9 mouse cellular contexts compared by ENCODE assay signal in the genomic region with DNA sequence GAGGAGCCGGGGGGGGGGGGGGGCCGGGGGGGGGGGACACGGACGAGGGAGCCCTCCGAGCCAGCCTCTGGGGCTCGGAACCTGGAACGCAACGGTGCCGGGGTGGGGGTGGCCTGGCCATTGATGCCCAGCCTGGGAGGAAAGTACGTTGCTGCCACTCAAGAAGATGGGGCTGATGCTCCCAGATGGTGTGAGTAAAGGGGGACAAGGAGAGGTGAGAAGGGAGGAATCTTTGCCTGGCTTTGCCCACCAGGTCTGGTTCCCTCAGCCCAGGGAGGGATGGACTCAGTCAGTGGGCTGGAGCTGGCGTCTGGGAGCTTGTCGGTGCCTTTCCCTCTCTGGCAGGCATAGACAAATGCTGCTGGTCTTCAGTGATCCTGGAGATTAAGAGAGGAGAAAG. TPM values are rescaled to one million over a fixed set of nuclear protein-coding genes. Genes with fewer than 3 reads are reported as not detected.
DNase-seq lines count a peak whose midpoint lies in the region; ATAC-seq and TF ChIP-seq lines count a peak whose summit lies in the region.
"Had no signal": no experiment of that assay in that cellular context is flagged by ENCODE, and none has a peak within 500 bp of the region (broad histone marks: within the 10 kb centered on the region; RNA-seq: fewer than 3 reads in every experiment).

No protein-coding gene starts in this region.

- peak overlapping the region; percentile 91 for H3K4me2 ChIP-seq in heart, embryonic 11.5 days
- H3K4me2 ChIP-seq in forebrain, embryonic 12.5 days = peak overlapping the region; percentile 97
- peak overlapping the region; percentile 62 for H3K4me2 ChIP-seq in liver, embryonic 13.5 days
- H3K4me2 ChIP-seq in stomach, embryonic 16.5 days (ENCODE audit: low read depth, low read length) = peak overlapping the region; percentile 79

- peaks cover 21% of the 10 kb centered on the region for H3K27me3 ChIP-seq in heart, embryonic 11.5 days (ENCODE audit: control insufficient read depth, insufficient read depth, low read length)
- peaks cover 29% of the 10 kb centered on the region for H3K27me3 ChIP-seq in E14TG2a.4 (ENCODE audit: insufficient read depth, low read length)
- H3K27me3 ChIP-seq in forebrain, embryonic 12.5 days = peaks cover 45% of the 10 kb centered on the region
- H3K27me3 ChIP-seq in liver, embryonic 13.5 days = peaks cover 33% of the 10 kb centered on the region
- H3K27me3 ChIP-seq in stomach, embryonic 16.5 days (ENCODE audit: control insufficient read depth, insufficient read depth, low read length) = peaks cover 9% of the 10 kb centered on the region

- H3K9ac ChIP-seq in heart, embryonic 11.5 days (ENCODE audit: low read depth, low read length) = no peak overlapping the region
- peak overlapping the region; percentile 61 for H3K9ac ChIP-seq in forebrain, embryonic 12.5 days
- H3K9ac ChIP-seq in liver, embryonic 13.5 days = no peak overlapping the region
- peak overlapping the region; percentile 63; the same call in 1 of the 2 replicates for H3K9ac ChIP-seq in stomach, embryonic 16.5 days (ENCODE audit: low read length)

- no peak for TF ChIP-seq CTCF in E14TG2a.4 (conservative IDR thresholded peaks at IDR 0.05; ENCODE audit: low read length)

- no peaks in the 10 kb centered on the region for H3K36me3 ChIP-seq in heart, embryonic 11.5 days (ENCODE audit: control insufficient read depth, insufficient read depth, low read length)
- H3K36me3 ChIP-seq in E14TG2a.4 (ENCODE audit: insufficient read depth, low read length) = no peaks in the 10 kb centered on the region
- no peaks in the 10 kb centered on the region for H3K36me3 ChIP-seq in forebrain, embryonic 12.5 days (replicated peaks)
- H3K36me3 ChIP-seq in liver, embryonic 13.5 days = no peaks in the 10 kb centered on the region
- H3K36me3 ChIP-seq in stomach, embryonic 16.5 days (ENCODE audit: control insufficient read depth, insufficient read depth, low read length) = no peaks in the 10 kb centered on the region

- WGBS in heart, embryonic 11.5 days (ENCODE audit: insufficient replicate concordance) = 3% methylated on average over 10 of the region's 12 CpGs
- 2% methylated on average over 6 of the region's 12 CpGs for WGBS in forebrain, embryonic 12.5 days
- WGBS in liver, embryonic 13.5 days (ENCODE audit: insufficient replicate concordance) = 12% methylated on average over 6 of the region's 12 CpGs
- 10% methylated on average over 7 of the region's 12 CpGs for WGBS in stomach, embryonic 16.5 days

- 0 out of 2 replicates have a peak, but pooled peaks cover 3% of the 10 kb centered on the region for H3K4me1 ChIP-seq in heart, embryonic 11.5 days (ENCODE audit: control insufficient read depth, insufficient read depth, low read length)
- peaks cover 46% of the 10 kb centered on the region for H3K4me1 ChIP-seq in E14TG2a.4 (replicated peaks; ENCODE audit: low read depth, low read length)
- peaks cover 37% of the 10 kb centered on the region for H3K4me1 ChIP-seq in forebrain, embryonic 12.5 days
- H3K4me1 ChIP-seq in liver, embryonic 13.5 days (replicated peaks) = peaks cover 7% of the 10 kb centered on the region
- peaks cover 7% of the 10 kb centered on the region; the same call in 1 of the 2 replicates for H3K4me1 ChIP-seq in stomach, embryonic 16.5 days (ENCODE audit: control insufficient read depth, insufficient read depth, low read length)

- 0 out of 2 replicates have a peak, but pooled peaks have one; percentile 23 for ATAC-seq in heart, embryonic 11.5 days (replicated peaks; ENCODE audit: insufficient number of reproducible peaks, low FRiP score, low TSS enrichment)
- ATAC-seq in forebrain, embryonic 12.5 days (ENCODE audit: low FRiP score) = peak; percentile 31
- no peak for ATAC-seq in liver, embryonic 13.5 days (ENCODE audit: low read depth)
- peak; percentile 28; the same call in 1 of the 2 replicates for ATAC-seq in stomach, embryonic 16.5 days (ENCODE audit: insufficient read depth, low FRiP score)
- ATAC-seq in cerebellum, adult (ENCODE audit: insufficient number of reproducible peaks, low FRiP score, low TSS enrichment) = no peak

- no peaks in the 10 kb centered on the region for H3K9me3 ChIP-seq in heart, embryonic 11.5 days (replicated peaks; ENCODE audit: control insufficient read depth, low read length)
- no peaks in the 10 kb centered on the region for H3K9me3 ChIP-seq in E14TG2a.4 (ENCODE audit: low read length)
- no peaks in the 10 kb centered on the region for H3K9me3 ChIP-seq in forebrain, embryonic 12.5 days
- no peaks in the 10 kb centered on the region for H3K9me3 ChIP-seq in liver, embryonic 13.5 days (replicated peaks)
- no peaks in the 10 kb centered on the region for H3K9me3 ChIP-seq in stomach, embryonic 16.5 days (replicated peaks; ENCODE audit: control insufficient read depth, low read length)

- peak overlapping the region; percentile 44 for H3K4me3 ChIP-seq in heart, embryonic 11.5 days (ENCODE audit: low read depth, low read length)
- peak overlapping the region; percentile 83 for H3K4me3 ChIP-seq in E14TG2a.4 (replicated peaks; ENCODE audit: low read length)
- H3K4me3 ChIP-seq in forebrain, embryonic 12.5 days (replicated peaks) = peak overlapping the region; percentile 53
- peak overlapping the region; percentile 49; the same call in 1 of the 2 replicates for H3K4me3 ChIP-seq in liver, embryonic 13.5 days (replicated peaks)
- H3K4me3 ChIP-seq in stomach, embryonic 16.5 days (replicated peaks; ENCODE audit: low read length) = peak overlapping the region; percentile 60

- no peak overlapping the region for H3K27ac ChIP-seq in heart, embryonic 11.5 days (ENCODE audit: low read depth, low read length)
- no peak overlapping the region for H3K27ac ChIP-seq in forebrain, embryonic 12.5 days
- no peak overlapping the region for H3K27ac ChIP-seq in liver, embryonic 13.5 days
- H3K27ac ChIP-seq in stomach, embryonic 16.5 days (ENCODE audit: low read length) = peak overlapping the region; percentile 25; the same call in 1 of the 2 replicates

- no peak for DNase-seq in heart, postnatal 4 days
- no peak for DNase-seq in liver, embryonic 13.5 days
- DNase-seq in cerebellum, adult 18-20 months = no peak

RNA-seq across cellular contexts. Expression of a gene that starts 0.4 kb away (rescaled TPM):
- 0.37 and 1.5 TPM in 2 replicates for polyA plus RNA-seq in heart, embryonic 11.5 days (2014; fragmentation: Nextera tagmentation; extraction: Ambion mirVana)
- total RNA-seq in heart, postnatal 4 days (2021) = under 1 TPM; 0.23 to 0.45 TPM
- 2.9 and 3.2 TPM in 2 replicates for polyA plus RNA-seq in forebrain, embryonic 12.5 days (2016; fragmentation: Nextera tagmentation; extraction: Ambion mirVana)
- 1.5 and 1.7 TPM in 2 replicates for polyA plus RNA-seq in liver, embryonic 13.5 days (2015; fragmentation: Nextera tagmentation; extraction: Ambion mirVana)
- 15.2 and 16.7 TPM in 2 replicates for polyA plus RNA-seq in stomach, embryonic 16.5 days (2015; fragmentation: Nextera tagmentation; extraction: Ambion mirVana)
- total RNA-seq: CH12.LX had no signal

Comparison
In these comparisons a context has a peak if more than half of its experiments do, and no peak if none do; other contexts are left out.
1. ATAC-seq: peak in heart, embryonic 11.5 days (single experiment), forebrain, embryonic 12.5 days (single experiment) and stomach, embryonic 16.5 days (single experiment); none in liver, embryonic 13.5 days (single experiment) and cerebellum, adult (single experiment).
2. H3K9ac ChIP-seq: peak in forebrain, embryonic 12.5 days (single experiment) and stomach, embryonic 16.5 days (single experiment); none in heart, embryonic 11.5 days (single experiment) and liver, embryonic 13.5 days (single experiment).
3. Peak in every context shown above with its lines, with median percentiles within 50 percentile points of each other: H3K4me2 ChIP-seq and H3K4me3 ChIP-seq.